Mouse (Mus musculus) lung, embryonic 16.5 days (tissue): ENCODE measurements around the gene Camk1d. TPM values are rescaled to one million over a fixed set of nuclear protein-coding genes. Genes with fewer than 3 reads are reported as not detected.

ENCODE experiments used
- ATAC-seq: fragments of 200-750 bp; cut with Nextera tagmentation; 2 replicates; pipeline ENCODE4 v1.8.0; 2017; ENCODE audit warnings: low read depth, mild to moderate bottlenecking, moderate library complexity
- H3K27ac ChIP-seq: fragments of 300-500 bp; sonication (generic); 2 replicates; pipeline ENCODE4 v1.5.1; 2014; ENCODE audit warnings: mild to moderate bottlenecking, control low read depth, low read length
- H3K27me3 ChIP-seq: fragments of 300-500 bp; sonication (generic); 2 replicates; pipeline ENCODE4 v1.6.1; 2014; ENCODE audit warnings: low read depth, low read length, mixed read lengths; ENCODE audit not compliant: control insufficient read depth, insufficient read depth
- H3K36me3 ChIP-seq: fragments of 300-500 bp; sonication (generic); 2 replicates; pipeline ENCODE4 v1.6.1; 2014; ENCODE audit warnings: low read length; ENCODE audit not compliant: control insufficient read depth, insufficient read depth
- H3K4me1 ChIP-seq: fragments of 300-500 bp; sonication (generic); replicated peaks from 2 replicates; pipeline ENCODE4 v1.6.1; 2014; ENCODE audit warnings: low read length, mixed read lengths; ENCODE audit not compliant: control insufficient read depth, insufficient read depth
- H3K4me2 ChIP-seq: fragments of 300-500 bp; sonication (generic); 2 replicates; pipeline ENCODE4 v1.6.1; 2014; ENCODE audit warnings: low read depth, low read length, control low read depth
- H3K4me3 ChIP-seq: fragments of 300-500 bp; sonication (generic); 2 replicates; pipeline ENCODE4 v1.5.1; 2014; ENCODE audit warnings: mild to moderate bottlenecking, low read length, control low read depth
- H3K9ac ChIP-seq: fragments of 300-500 bp; sonication (generic); 2 replicates; pipeline ENCODE4 v1.6.1; 2014; ENCODE audit warnings: low read length, control low read depth
- H3K9me3 ChIP-seq: fragments of 300-500 bp; sonication (generic); 2 replicates; pipeline ENCODE4 v1.6.1; 2016; ENCODE audit warnings: low read length; ENCODE audit not compliant: control insufficient read depth
- WGBS: fragments of 180-500 bp; shearing (Covaris S2); extraction: QIAGEN DNeasy Blood & Tissue Kit; methylation state at CpG from one replicate; pipeline ENCODE4 v1.1.7; 2014; 5-methylcytosine and 5-hydroxymethylcytosine counted together
- polyA plus RNA-seq: library from polyadenylated mRNA; unstranded; fragments of >200 nt; fragmentation: Nextera tagmentation; extraction: Ambion mirVana; gene quantifications from 2 replicates; pipeline ENCODE4 v1.2.1, GENCODE M21; 2015

Camk1d gene
- polyA plus RNA-seq, 1 experiment from 2014 or later, result 1.9 TPM

DNA sequence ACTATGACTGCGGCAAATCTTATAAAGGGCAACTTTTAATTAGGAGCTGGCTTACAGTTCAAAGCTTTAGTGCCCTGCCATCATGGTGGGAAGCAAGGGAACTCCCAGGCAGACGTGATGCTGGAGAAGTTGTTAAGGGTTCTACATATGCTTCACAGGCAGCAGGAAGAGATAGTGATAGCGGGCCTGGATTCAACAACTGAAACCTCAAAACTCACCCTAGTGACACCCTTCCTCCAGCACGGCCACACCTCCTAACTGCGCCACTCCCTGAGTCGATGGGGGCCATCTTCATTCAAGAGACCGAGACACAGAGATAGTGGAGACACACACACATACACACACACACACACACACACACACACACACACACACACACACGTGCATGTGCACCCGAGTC lies 39.8 kb downstream of the Camk1d start:
- ATAC-seq, result no peak
- H3K4me2 ChIP-seq, result no peak overlapping the region
- H3K27ac ChIP-seq, result no peak overlapping the region
- no peak overlapping the region for H3K9ac ChIP-seq
- H3K36me3 ChIP-seq, result no peaks in the 10 kb centered on the region
- no peaks in the 10 kb centered on the region for H3K4me1 ChIP-seq
- no peaks in the 10 kb centered on the region for H3K9me3 ChIP-seq
- H3K4me3 ChIP-seq, result no peak overlapping the region
- WGBS, result 87% methylated on average over 9 of the region's 9 CpGs
- no peaks in the 10 kb centered on the region for H3K27me3 ChIP-seq

DNA sequence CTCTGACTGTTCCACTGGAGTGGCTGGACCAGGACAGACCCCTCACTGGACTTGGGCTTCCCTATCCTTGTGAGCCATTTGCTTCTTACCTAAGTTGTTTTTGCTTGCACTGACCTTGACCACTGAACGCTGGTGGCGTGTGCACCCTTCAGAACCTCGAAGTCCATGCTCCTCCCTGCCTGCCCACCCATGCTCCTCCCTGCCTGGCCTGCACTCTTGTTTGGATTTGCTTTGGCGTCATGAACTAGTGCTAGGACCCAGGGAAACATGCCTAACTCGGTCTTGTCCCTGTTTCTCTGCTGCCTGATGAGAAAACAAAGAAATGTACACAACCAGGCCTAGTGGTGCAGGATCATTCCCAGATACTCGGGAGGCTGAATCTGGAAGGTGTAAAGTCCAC lies 40.5 kb downstream of the Camk1d start:
- Histone ChIP-seq H3K27me3 (no peaks in the 10 kb centered on the region), H3K36me3 (no peaks in the 10 kb centered on the region), H3K4me1 (no peaks in the 10 kb centered on the region), H3K4me2 (no peak overlapping the region), H3K9me3 (no peaks in the 10 kb centered on the region), H3K27ac (no peak overlapping the region), H3K9ac (no peak overlapping the region), H3K4me3 (no peak overlapping the region)
- WGBS, result 64% methylated on average over 6 of the region's 6 CpGs
- no peak for ATAC-seq

DNA sequence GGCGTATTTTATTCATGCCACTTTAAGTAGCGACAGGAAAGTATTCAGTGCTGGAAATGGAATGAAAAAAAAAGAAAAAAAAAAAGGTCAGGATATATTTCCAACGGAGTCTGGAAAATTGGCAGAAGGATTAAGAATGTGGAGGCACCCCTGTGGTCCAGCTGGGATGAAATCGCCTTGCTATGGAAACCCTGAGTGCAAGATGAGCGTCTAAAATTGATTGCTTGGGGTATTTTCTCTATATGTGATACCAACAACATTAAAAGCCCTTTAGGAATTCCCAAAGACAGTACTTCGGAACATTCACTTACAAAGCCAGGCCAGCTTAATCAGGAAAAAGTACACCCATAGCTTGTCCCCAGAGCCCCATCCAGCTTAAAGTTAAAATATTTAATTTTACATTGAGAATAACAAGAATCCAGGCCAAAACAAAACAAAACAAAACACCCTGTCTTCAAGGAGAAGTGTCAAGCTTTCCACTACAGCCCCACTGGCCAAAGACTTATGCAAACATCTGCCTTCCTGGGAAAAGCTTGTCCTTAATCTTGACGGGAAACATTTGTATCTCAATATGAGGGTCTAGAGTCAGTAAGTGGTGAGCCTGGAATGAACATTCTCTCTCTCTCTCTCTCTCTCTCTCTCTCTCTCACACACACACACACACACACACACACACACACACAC lies 41.3 kb downstream of the Camk1d start:
- ATAC-seq, result peak; percentile 41; the same call in 1 of the 2 replicates
- Histone ChIP-seq H3K4me2 (no peak overlapping the region), H3K9ac (no peak overlapping the region), H3K36me3 (no peaks in the 10 kb centered on the region), H3K9me3 (no peaks in the 10 kb centered on the region), H3K4me1 (no peaks in the 10 kb centered on the region), H3K27me3 (no peaks in the 10 kb centered on the region), H3K4me3 (no peak overlapping the region), H3K27ac (no peak overlapping the region)
- 49% methylated on average over 7 of the region's 7 CpGs for WGBS

DNA sequence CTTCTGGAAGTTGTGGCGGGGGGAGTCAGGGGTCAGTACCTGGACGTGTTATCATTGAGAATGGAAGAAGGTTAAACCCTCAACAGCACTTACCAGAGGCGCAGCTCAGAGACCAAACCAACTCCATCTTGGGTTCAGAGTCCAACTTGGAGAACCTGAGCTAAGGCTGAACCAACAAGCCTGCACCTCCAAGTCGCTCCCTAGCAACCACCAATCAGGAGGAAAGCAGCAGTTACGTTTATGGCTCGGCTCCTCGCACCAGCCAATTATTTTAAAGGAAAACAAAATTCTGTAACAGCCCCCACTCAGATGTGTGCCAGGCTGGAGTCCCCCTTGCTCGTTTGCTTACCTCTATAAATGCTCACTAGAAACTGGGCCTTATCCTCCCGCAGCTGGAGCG lies 44.2 kb downstream of the Camk1d start:
- no peak for ATAC-seq
- 87% methylated on average over 10 of the region's 10 CpGs for WGBS

DNA sequence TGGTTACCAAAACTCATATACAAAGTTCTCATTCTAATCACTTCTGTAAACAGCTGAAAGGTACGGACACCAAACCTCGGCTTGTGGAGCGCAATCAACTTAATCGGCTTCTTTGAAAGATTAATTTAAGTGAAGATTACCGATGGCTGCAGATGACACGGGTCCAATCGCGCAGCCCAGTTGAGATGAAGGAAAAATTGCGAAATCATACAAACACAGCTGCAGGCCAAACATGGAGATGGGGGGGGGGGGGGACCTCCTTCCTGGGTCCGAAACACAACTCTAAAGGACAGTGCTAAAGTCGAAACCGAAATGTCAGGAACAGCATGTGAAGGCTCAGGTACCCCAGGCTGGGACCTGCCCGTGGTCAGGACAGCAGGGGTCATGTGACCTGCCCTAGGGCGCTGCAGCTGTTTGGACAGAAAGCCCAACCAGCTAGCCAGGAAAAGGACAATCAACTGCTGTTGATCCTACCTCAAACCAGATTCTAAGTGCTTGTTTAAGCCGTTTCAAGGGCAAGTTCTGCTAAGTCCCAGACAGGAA lies 44.7 kb downstream of the Camk1d start:
- no peaks in the 10 kb centered on the region for H3K36me3 ChIP-seq
- H3K4me2 ChIP-seq, result no peak overlapping the region

More for the DNA sequence above, 44.2 kb downstream of the Camk1d start:
- Histone ChIP-seq H3K9ac (no peak overlapping the region), H3K4me3 (no peak overlapping the region), H3K9me3 (no peaks in the 10 kb centered on the region), H3K27ac (no peak overlapping the region), H3K27me3 (no peaks in the 10 kb centered on the region; the same call in 1 of the 2 replicates), H3K4me1 (no peaks in the 10 kb centered on the region), H3K36me3 (no peaks in the 10 kb centered on the region), H3K4me2 (no peak overlapping the region)

DNA sequence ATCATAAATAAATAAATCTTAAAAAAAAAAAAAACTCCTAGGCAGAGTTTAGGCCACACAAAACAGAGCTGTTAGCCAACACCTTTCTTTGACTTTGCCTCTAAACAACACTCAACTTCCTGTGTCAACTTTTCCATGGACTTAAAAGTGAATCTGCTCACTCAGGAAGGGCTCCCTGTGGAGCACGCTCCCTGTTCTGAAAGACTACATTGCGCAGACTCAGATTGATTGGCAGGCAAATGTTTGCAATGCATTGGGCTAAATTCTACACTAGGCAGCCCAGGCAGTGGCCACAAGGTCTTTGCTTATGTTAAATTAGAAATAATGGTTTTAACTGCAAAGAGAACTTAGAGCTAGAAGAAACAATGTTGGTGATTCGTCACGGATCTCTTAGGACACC lies 45.4 kb downstream of the Camk1d start:
- H3K27ac ChIP-seq, result no peak overlapping the region
- H3K27me3 ChIP-seq, result no peaks in the 10 kb centered on the region; the same call in 1 of the 2 replicates
- H3K9me3 ChIP-seq, result no peaks in the 10 kb centered on the region
- no peaks in the 10 kb centered on the region for H3K4me1 ChIP-seq
- no peak overlapping the region for H3K4me3 ChIP-seq
- H3K4me2 ChIP-seq, result no peak overlapping the region
- 0 out of 2 replicates have a peak, but pooled peaks have one; percentile 31 for ATAC-seq
- no peaks in the 10 kb centered on the region for H3K36me3 ChIP-seq
- WGBS, result 54% methylated on average over 4 of the region's 4 CpGs
- no peak overlapping the region for H3K9ac ChIP-seq

More for the DNA sequence above, 44.7 kb downstream of the Camk1d start:
- no peak overlapping the region for H3K27ac ChIP-seq
- ATAC-seq, result peak; percentile 64
- no peak overlapping the region for H3K4me3 ChIP-seq
- 53% methylated on average over 15 of the region's 15 CpGs for WGBS
- no peaks in the 10 kb centered on the region for H3K4me1 ChIP-seq
- H3K9me3 ChIP-seq, result no peaks in the 10 kb centered on the region
- no peak overlapping the region for H3K9ac ChIP-seq
- no peaks in the 10 kb centered on the region; the same call in 1 of the 2 replicates for H3K27me3 ChIP-seq

DNA sequence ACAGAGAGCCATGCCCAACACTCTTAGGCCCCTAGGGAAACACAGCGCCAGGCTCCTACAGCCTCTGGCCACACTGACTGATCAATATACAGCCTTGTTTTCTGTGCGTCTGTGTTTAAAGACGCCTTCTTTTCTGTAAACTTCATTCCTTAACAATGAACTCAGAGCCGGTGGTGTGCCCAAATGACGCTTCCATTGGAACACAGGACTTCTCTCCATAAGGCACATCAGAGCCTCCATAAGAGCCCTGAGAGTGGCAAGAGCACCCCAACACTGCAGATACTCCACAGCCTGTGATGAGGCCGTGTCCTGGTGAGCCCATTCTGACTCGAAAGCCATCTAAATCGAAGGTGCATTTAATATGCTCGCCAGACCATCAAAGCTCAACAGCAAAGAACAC lies 50.8 kb downstream of the Camk1d start:
- WGBS, result 88% methylated on average over 9 of the region's 9 CpGs
- H3K9me3 ChIP-seq, result no peaks in the 10 kb centered on the region
- no peak overlapping the region for H3K4me2 ChIP-seq
- peaks cover 20% of the 10 kb centered on the region for H3K27me3 ChIP-seq
- H3K4me3 ChIP-seq, result no peak overlapping the region
- H3K4me1 ChIP-seq, result no peaks in the 10 kb centered on the region
- no peak for ATAC-seq
- no peak overlapping the region for H3K27ac ChIP-seq
- no peak overlapping the region for H3K9ac ChIP-seq
- no peaks in the 10 kb centered on the region for H3K36me3 ChIP-seq

DNA sequence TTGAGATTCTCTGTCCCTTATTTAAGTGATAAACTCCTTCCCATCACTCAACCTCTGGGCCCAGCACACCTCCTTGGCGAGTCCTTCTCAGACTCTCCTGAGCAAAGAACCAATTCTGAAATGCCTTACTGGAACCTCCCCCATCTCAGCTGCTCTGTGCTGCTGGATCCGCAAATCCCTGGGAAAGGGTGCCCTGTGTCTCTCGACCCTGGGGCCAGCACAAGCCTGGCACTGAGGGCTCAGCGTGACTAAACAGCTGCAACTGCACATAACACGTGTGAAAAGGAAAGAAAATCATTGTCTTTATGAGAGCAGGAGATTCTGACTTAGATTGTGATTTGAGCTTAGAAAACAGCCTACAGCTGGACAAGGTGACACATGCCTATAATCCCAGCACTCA lies 52.4 kb downstream of the Camk1d start:
- Histone ChIP-seq H3K4me3 (no peak overlapping the region), H3K9ac (no peak overlapping the region), H3K9me3 (no peaks in the 10 kb centered on the region), H3K36me3 (no peaks in the 10 kb centered on the region), H3K4me1 (no peaks in the 10 kb centered on the region), H3K27ac (no peak overlapping the region), H3K4me2 (no peak overlapping the region), H3K27me3 (peaks cover 22% of the 10 kb centered on the region)
- ATAC-seq, result no peak
- WGBS, result 59% methylated on average over 5 of the region's 5 CpGs

DNA sequence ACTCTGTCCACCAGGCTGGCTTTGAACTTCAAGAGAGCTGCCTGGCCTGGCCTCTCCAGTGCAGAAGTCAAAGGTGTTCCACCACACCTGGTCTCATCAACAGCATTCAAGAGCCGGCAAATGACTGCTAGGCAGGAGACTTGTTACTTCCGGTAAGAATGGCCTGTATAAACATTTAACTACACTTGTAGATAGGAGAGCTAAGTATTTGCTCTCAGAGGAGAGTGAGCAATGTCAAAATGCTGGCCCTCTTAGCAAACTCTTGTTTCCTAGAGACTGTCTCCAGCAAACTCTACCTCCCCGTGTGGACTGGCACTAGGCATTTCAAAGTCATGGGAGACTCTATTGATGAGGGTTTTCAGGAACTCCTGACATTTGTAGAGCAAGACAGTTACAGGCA lies 56.3 kb downstream of the Camk1d start:
- Histone ChIP-seq H3K27me3 (peaks cover 37% of the 10 kb centered on the region), H3K4me2 (no peak overlapping the region), H3K27ac (no peak overlapping the region), H3K9me3 (no peaks in the 10 kb centered on the region), H3K36me3 (no peaks in the 10 kb centered on the region), H3K9ac (no peak overlapping the region), H3K4me3 (no peak overlapping the region), H3K4me1 (no peaks in the 10 kb centered on the region)
- peak; percentile 57 for ATAC-seq
- WGBS, result 39% methylated on average over 3 of the region's 3 CpGs
